Mouse (Mus musculus): ENCODE results near the gene Habp4.
A peak's percentile ranks its signal among the peaks of the same experiment; 100 is the strongest.

The Habp4 gene

DNA sequence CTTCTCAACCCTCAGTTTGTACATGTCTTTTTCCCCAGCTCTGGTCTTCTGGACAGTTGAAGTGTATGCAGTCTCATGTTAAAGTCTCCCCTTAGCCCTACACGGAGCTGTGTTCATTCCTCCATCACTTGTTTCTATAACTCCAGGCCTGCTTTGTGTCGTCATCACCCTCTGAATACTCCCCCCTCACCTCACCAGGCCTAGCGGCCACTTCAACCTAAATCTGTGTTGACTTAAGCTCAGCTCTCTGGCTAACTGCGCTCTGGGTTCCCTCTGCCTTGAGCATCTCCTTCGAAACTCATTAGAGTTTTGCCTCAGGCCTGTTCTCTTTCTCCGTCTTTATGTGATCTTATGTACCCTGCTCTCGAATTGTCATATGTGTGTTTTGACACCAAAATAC, 16.4 kb downstream of the Habp4 start:
- no peak for DNase-seq (ENCODE audit: low read depth in 2 of 2, low spot score in 2 of 2)

DNA sequence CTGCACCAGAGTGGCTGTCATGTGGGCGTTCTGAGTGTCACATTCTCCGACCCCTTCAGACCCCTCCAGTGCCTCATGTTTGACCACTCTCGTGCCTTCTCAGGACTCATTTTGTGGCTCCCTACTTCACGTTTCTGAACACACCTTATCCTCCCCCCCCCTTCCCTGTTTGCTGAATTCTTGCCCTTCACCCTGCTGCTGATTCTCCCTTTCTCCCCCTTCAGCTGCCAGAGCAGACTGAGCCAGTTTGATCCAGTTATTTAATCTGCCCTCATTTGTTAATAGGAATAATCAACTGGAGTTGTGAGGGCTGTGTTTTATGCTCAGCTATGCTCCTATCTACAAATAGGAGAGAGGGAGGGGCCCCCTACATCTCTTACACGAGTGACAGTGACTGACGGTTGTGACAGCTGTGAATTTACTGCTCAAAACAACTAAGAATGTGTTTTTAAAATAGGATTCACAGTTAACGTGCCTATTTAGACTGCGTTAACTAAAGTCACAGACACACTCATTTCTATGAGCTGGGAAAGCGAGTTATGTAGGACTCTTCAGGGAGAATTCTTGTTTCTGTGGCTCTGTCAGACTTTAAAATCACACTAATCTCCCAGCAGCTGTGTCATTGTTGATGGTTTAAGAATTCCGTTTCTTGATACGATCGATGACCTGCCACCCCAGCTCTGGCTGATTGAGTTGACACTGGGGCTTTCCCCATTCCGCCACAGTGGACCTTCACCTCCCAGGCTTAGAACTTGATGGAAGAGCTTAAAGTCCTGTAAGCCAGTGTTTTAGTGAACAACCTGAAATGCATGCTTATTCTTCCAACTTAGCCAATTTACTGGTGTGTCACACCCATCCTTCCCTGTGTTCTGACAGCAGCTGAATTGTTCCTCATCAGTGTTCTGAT, 17.4 kb downstream of the Habp4 start:
- DNase-seq (ENCODE audit: low read depth in 2 of 2, low spot score in 2 of 2) = no peak

DNA sequence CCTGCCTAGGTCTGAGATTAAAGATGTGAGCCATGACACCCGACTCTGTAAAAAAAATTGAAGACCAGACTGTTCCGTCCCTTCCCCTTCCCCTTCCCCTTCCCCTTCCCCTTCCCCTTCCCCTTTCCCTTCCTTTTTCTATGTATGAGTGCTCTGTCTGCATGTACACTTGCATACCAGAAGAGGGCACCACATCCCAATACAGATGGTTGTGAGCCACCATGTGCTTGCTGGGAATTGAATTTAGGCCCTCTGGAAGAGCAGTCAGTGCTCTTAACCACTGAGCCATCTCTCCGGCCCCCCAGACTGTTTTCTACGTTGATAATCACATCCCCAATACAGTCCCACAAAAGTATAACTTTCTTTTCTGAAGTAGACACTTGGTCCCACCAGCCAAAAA, 18.7 kb downstream of the Habp4 start:
- no peak for DNase-seq (ENCODE audit: low read depth in 2 of 2, low spot score in 2 of 2)

DNA sequence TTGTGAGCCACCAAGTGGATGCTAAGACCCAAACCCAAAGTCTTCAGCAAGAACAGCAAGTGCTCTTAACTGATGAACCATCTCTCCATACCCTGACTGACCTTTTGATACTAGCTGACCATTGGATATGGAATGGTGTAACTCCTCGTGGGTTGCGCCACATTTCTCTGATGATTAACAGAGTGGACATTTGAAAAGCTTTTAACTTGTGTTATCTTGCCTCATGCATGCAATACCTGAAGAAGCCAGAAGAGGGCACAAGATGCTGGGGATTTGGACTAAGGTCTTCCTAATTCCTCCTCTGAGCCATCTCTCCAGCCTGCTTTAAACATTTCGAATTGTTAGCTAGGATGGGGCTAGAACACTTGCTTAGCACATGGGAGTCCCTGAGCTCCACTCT, 19.3 kb downstream of the Habp4 start:
- DNase-seq (ENCODE audit: low read depth in 2 of 2, low spot score in 2 of 2) = peak; percentile 43 to 56

DNA sequence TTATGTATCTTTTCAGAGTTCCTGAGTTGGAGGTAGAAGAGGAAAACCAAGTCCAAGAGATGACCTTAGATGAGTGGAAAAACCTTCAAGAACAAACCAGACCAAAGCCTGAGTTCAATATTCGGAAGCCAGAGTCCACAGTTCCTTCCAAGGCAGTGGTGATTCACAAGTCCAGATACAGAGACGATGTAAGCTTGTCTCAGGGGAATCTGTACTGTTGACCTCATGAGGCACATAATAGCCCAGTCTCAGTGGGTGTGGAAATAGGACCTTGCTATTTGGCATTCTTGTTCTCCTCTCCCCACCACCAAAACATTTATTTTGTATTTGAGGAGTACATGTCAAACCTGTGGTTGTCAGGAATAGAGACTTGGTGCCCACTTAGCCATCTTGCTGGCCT, 20.5 kb downstream of the Habp4 start:
- no peak for DNase-seq (ENCODE audit: low read depth in 2 of 2, low spot score in 2 of 2)

DNA sequence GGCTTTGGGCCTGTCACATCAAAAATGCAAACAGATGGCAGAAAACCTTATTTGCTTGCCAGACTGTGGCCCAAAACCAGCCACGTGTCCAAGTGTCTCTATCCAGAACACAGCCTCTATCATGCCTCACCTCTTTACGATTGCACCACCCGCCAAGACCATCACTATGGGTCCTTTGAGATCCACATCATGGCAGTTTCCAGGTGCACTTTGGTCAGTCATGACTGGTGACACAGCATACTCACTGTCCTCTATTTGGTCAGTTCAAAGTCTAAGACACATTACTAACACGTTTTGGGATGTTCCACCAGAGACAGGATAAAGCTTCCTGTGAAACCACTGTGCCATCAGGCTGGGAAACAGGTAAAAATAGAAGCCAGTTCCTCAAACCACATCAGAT, 22.0 kb downstream of the Habp4 start:
- no peak for DNase-seq (ENCODE audit: low read depth in 2 of 2, low spot score in 2 of 2)

DNA sequence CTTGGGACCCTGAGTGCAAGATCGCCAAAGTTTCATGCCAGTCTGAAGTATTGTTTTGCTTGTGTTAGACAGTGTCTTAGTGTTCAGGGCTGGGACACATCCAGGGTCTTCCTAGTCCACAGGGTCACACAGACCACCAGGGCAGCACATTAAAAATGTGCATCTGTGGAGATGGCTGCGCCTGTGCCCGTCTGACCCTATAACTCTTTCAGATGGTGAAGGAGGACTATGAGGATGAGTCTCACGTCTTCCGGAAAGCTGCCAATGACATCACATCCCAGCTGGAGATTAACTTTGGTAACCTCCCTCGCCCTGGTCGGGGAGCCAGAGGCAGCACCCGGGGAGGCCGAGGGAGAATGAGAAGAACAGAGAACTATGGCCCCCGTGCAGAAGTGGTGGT, 22.7 kb downstream of the Habp4 start:
- DNase-seq (ENCODE audit: low read depth in 2 of 2, low spot score in 2 of 2) = no peak

DNA sequence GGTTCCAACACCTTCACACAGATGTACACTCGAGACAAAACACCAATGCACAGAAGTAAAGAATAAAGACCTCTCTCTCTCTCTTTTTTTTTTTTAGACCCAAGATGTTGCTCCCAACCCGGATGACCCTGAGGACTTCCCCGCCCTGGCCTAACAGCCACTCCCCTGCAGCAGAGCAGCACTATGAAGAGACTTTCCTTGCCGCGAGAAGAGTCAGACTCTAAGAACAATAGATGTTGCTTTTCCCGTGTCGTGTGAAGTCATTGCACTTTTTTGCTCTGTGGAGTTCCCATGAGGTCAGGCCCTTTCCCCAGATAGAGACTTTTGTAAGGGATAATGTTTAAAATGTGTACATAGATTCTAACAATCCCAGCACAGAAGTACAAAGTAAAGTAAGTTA, 23.6 kb downstream of the Habp4 start:
- no peak for DNase-seq (ENCODE audit: low read depth in 2 of 2, low spot score in 2 of 2)

DNA sequence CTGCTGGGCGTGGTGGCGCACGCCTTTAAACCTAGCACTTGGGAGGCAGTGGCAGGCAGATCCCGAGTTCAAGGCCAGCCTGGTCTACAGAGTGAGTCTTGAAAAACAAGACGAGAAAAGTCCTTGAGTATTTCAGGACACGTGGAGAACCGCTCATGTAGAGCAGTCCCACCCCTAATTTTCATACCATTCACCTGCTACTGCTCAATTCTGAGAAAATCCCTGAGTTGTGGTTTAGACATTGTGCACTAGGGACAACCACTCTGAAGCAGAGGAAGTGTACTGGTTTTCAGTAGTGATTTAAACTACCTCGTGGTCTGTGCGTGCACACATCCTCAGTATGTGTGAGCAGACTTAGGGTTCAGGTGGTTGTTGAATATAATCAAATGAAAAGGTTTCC, 24.0 kb downstream of the Habp4 start:
- no peak for DNase-seq (ENCODE audit: low read depth in 2 of 2, low spot score in 2 of 2)

DNA sequence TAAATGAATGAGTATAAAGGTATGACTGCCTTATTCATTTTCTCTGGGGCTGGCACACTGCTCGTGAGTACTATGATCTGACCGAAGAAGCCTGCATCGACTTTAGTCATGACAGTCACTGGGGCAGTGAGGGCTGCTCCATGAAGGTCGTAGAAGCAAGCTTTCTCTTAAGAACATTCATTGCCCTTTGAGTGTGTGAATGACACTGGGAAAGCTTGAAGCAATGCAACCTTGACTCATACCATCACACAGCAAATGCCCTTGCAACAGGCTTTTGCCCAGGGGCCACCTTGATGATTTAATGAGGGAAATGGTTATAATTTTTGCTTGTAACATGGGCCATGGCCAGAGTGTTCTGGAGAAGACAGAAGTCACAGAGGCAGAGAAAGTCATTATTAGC, 24.9 kb downstream of the Habp4 start:
- DNase-seq (ENCODE audit: low read depth in 2 of 2, low spot score in 2 of 2) = no peak

DNA sequence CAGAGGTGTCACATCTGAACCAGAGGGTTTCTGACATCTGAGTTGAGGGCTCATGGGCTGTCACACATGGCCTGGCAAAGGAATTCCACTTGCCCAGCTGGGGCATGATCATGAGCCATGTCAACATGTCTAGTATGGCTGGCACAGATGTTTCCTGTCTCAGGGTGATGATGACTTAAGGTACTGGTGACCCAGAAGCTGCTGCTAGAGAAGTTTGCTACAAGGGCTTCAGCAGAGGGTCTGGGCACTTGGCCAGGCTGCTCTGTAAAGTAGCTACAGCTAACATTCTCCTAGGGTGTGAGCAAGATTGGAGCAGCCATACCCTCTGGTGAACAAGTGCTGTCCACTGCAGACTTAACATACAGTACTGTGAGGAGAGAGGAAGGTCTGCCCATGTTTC, 25.4 kb downstream of the Habp4 start:
- DNase-seq (ENCODE audit: low read depth in 2 of 2, low spot score in 2 of 2) = no peak

DNA sequence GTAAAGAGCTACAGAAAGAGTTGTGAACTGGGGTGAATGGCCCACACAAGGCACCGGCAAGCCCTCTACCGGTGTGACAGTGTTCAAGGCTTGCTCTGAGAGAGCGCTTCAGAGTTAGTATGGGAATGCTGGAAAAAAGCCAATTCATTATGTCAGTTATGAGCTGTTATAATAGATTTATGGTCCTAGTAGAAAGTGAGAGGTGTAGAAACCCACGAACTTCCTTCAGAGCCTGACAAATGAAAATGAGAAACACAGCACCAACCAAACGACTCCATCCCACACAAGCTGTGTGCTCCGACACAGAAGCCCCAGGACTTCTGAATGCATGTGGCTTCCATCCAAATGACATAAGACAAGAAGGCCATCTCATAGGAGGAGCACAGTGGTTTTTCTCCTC, 36.3 kb downstream of the Habp4 start:
- no peak for DNase-seq (ENCODE audit: low read depth in 2 of 2, low spot score in 2 of 2)

DNA sequence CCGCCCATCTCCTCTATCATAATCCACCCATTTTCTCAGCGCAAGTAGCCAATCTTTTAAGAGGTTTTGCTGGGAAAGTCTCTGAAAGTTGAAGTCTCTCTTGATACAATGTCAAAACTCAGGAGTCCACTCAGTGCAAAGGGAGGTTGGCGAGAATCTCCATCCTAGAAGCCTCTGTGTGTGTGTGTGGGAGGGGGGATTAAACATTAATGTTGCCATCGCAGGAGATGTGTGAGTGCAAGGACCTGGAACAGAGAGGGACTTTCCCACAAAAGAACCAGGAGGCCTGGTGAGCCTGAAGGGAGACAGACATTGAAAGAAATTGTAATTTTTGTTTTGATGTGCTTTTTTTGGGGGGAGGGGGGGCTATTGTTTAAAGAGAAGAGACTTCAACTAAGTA, 36.7 kb downstream of the Habp4 start:
- no peak for DNase-seq (ENCODE audit: low read depth in 2 of 2, low spot score in 2 of 2)

DNA sequence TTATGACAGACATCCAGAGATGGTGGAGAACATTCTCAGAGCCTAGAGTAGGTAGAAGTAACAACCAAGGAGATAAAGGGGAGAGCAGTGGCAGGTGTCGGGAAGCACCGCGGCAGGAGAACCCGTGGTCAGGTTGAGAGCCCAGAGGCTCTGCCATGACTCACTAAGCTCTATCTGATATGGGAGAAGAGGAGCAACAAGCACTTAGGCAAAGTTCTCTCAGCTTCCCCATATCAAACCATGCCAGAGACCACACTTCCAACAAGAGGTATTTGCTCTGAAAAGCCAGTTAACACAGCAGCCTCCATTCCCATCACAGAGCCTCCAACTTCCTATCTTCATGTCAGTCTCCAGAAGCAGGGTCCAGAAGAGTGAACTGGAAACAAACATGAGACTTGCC, 39.3 kb downstream of the Habp4 start:
- no peak for DNase-seq (ENCODE audit: low read depth in 2 of 2, low spot score in 2 of 2)

DNA sequence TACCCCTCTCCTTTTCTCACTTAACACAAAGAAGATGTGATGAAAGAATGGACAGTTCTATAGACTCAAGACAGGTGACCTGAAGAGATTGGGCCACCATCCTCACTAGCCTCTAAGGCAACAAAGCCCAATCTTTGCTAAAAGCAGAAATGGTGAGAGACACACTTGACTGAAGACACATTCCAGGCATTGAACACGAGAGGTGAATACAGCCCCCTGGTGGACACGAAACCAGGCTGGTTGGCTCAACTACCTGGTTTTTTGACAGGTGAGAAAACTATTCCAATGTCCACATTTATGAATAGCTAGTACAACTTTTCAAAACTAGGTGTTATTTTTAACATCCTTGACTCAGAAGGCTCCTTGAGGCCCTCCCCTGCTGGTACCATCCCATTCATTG, 43.1 kb downstream of the Habp4 start:
- no peak for DNase-seq (ENCODE audit: low read depth in 2 of 2, low spot score in 2 of 2)

DNA sequence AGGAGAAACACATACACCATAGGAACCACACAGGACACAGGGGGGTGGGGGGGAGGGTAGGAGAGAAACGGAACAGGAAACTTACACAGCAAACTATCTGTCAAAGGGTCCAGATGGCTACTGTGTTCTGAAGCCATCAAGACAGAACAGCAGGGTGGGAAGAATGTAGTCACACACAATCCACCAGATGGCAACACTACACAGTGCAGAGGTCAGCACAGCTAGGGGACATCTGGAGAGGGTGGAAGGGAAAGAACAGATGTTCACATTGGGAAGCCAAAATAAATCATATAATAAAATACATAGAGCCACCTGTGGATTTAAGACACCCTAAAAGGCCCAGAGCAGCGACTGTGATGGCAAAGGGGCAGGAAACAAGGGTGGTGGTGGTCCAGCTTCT, 43.6 kb downstream of the Habp4 start:
- DNase-seq (ENCODE audit: low read depth in 2 of 2, low spot score in 2 of 2) = no peak

DNA sequence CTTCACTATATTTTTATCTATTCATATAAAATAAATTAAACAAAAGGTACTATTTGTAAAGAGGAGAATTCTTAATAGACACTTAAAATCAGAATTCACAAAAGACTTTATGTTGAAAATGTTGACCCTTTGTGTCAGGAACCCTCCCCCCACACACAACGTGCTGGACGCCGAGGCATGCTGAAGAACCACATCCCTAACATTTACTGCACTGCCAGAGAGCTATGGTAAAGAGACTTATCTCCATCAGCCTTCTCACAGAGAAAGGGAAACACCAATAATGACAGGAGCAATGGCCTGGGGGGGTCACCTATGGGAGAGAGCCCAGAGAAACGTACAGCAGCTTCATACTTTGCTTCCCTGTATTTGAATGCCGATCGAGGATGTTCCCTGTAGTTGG, 46.5 kb downstream of the Habp4 start:
- DNase-seq (ENCODE audit: low read depth in 2 of 2, low spot score in 2 of 2) = no peak

DNA sequence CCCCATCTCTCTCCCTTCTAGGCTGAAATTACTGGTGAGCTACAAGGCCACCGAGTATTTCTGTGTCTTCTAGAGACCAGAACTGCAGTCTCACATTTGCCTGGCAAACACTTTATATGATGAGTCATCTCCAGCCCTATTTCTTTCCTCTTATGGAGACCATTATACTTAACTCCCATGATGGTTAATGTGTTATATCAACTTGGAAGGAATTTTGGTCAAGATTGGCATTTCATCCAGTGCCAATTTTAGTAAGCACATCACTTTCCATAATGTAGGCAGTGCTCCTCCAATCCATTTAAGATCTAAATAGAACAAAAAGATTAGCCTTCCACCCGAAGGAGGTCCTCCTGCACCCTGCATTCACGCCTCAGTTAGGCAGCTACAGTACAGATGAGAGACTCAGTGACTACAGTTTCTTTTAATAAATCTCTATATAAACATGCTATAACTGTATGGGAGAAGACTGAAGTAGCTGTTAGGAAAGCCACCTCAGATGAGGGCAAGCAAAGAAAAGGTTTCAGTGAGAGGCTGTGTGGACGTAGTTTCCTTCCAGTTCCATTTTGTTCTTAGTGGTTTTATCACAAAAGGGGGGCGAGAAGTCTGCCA, 50.5 kb downstream of the Habp4 start:
- DNase-seq (ENCODE audit: low read depth in 2 of 2, low spot score in 2 of 2) = no peak

DNA sequence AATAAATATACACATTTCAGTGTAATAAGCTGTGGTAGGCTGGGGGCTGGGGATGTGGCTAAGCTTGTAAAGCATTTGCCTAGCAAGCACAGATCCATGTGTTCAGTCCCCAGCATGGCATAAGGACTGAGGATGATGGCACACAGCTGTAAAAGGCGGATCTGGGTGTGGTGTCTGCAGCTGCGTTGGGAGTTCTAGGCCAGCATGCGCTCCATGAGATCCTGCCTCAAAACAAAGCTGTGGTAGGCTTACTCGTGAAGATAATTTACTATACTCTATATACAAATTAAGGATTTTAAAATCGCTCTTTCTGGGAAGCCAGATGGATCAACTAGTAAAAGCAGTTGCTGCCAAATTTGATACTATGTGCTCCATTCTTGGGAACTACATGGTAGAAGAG, 53.3 kb downstream of the Habp4 start:
- DNase-seq (ENCODE audit: low read depth in 2 of 2, low spot score in 2 of 2) = no peak

DNA sequence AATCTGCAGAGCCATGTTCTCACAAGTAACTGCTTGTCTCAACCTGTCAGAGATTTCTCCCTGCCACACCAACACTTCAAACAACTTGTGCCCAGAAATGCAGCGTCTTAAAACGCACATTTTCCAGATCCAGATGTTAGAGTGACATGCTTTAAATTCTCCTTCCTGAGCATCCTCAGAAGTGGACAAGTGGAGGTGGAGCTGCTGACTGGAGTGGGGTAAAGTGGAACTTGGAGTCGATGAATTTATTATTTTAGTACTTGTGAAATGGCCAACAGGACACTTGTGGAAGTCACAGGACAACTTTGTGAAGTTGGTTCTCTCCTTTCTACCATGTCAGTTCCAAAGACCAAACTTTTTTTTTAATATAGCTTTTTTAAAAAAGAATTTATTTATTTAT, 64.1 kb downstream of the Habp4 start:
- DNase-seq (ENCODE audit: low read depth in 2 of 2, low spot score in 2 of 2) = no peak

DNA sequence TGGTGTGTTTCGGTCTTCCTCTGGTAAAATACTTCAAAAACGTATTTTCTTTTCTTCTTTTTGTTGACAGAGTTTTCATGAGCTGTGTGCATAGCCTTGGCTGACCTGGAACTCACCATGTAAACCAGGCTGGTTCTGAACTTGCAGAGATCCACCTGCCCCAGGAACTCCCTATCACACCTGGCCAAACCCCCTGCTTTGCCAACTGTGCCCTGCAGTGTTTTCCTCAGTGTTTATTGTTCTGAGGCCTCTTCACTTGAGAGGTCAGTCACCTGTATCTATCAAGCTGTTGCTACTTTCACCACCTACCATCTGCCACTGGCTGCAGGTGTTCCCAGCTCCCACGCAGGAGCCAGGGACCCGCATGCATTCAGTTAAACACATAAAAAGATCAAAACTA, 65.1 kb downstream of the Habp4 start:
- no peak for DNase-seq (ENCODE audit: low read depth in 2 of 2, low spot score in 2 of 2)

DNA sequence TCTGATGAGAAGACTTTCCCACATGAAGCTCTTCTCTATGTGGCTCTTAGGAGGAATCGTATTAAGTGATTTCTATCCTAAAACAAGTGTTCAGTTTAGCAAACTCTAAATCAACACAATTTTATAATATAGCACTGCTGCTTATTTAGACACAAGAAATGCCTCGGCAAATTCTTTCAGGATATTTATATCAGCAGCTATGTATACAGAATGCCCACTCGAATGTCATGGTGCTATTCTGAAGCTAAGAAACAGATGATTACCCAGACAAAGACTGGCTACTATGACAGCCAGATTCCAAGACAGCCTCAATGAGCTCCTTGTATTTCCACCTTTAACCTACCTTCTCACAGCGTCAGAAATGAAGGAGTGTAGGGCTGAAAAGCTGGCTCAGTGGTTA, 71.5 kb downstream of the Habp4 start:
- DNase-seq (ENCODE audit: low read depth in 2 of 2, low spot score in 2 of 2) = no peak
